Mouse (Mus musculus) CD4-positive, CD25-positive, alpha-beta regulatory T cell, adult 4 months (primary cell): ENCODE data around the gene 1810055G02Rik. TPM values are rescaled to one million over a fixed set of nuclear protein-coding genes. Genes with fewer than 3 reads are reported as not detected.

Experiments used
- ATAC-seq: one replicate; pipeline ENCODE4 v1.8.0; 2017
- polyA plus RNA-seq, 2 experiments: library from polyadenylated mRNA; unstranded; fragments of 100-300 nt; shearing (Covaris generic); gene quantifications; one replicate each; pipeline ENCODE4 v1.2.1; 2017

1810055G02Rik gene
- polyA plus RNA-seq, 2 experiments from 2014 or later, result 6.7 to 8.0 TPM

DNA sequence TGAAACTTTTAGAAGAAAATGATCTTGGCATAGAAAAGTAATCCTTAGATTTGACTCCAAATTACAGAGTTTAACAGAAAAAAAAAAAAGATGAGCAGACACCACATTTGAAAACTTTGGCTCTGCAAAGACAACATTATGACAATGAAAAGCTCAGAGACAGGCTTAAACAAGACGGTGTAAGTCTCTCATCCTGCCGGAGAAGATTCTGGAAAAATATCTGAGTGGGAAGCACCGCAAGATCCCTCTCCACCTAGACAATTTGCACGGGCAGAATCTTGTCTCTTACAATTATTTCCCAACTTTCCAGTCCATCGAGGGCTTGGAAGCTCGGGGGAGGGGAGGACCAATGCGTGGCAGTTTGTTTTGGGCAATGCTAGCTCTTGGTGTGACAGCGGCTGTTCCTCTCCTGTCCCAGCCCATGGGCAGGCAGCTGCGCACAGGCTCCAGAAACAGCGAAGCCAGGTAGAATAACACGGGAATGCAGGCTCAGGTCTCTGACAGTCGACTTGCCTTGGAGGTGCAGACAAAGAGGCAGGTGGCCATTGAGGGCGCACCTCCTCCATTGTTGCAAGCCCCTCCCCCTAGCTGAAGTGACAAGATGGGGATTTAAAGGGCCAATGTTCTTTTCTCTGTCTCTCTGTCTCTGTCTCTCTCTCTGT is 35.9 kb downstream of the 1810055G02Rik start:
- no peak for ATAC-seq

DNA sequence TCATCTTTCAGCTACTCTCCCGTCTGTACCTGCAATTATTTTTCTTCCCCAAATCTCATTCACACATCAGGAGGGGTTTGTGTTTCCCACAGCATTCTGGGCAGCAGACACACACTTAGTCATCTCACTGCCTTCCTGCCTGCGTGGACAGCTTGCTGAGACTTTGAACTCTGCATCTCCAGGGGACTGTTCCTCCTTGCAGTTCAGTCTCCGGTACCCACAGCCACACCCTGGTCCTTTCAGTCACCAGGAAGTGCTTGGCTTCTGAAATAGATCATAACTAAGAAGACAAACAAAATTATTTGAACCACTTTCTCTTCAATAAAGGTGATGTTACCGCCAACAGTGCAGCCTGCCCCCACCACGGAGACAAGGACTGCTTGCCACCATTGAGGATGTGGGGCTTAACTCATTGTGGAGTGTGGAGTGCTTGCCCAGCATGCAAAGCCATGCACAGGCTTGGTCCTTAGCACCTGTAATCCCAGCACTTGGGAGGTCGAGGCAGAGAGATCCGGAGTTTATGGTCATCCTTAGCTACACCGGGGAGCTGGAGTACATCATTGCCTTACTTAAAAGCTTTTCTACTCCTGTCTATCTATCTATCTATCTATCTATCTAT is 44.6 kb downstream of the 1810055G02Rik start:
- ATAC-seq, result no peak

DNA sequence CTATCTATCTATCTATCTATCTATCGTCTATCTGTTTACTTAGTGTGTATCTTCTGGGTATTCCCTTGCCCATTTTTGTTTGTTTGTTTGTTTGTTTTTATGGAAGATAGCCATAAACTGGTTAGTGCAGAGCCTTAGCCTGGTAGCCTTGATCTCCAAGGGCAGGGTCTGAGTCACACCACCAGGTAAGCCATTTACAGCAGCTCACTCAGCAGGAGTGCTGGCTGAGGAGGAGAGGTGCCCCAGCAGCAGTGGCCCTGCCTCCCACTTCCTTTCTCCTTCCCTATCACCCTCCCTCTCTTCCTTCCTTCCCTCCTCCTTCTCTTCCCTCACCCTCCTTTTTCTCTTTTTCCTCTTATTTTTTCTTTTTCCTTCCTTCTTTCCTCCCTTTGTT is 45.1 kb downstream of the 1810055G02Rik start:
- no peak for ATAC-seq

GRCm38 (mm10) chr19:3753738-3754137 is 45.6 kb downstream of the 1810055G02Rik start:
- ATAC-seq, result no peak

- ATAC-seq, result no peak
Observed at GRCm38 (mm10) chr19:3757861-3758260, 49.8 kb downstream of the 1810055G02Rik start.

DNA sequence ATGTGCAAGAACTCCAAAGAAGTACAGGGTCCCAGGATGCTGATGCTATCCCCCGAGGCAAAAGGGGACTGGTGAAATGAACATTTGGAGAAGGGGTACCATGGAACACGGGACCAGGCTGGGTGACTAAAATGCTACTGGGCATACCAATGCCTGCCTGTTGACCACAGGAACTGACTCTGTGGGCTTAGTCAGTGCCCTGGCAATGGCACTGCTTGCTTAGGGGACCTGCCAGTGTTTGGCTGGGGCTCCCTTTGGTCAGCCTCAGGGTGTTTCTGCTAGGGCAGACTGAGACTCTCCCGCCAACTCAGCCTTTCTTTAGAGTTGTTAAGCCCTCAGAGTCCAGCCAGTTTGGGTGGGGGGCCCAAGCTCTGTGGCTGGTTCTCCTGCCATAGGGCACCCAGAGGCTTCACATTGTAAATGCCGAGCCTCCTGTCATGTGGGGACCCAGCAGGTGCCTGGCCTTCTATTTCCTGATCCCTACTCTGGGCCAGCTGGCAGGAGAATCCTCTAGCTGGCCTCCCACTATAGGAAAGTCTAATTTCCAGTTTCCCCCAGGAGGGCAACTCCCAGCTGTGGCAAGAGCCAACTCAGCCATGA is 57.2 kb downstream of the 1810055G02Rik start:
- no peak for ATAC-seq

- ATAC-seq, result no peak
Observed at GRCm38 (mm10) chr19:3766378-3766777, 58.3 kb downstream of the 1810055G02Rik start.

GRCm38 (mm10) chr19:3767276-3767780 is 59.2 kb downstream of the 1810055G02Rik start, which contains the start of gene Kmt5b:
Gene Kmt5b (plus strand): TSS chr19:3767421.
- no peak for ATAC-seq

Other genes starting within 250 kb of the 1810055G02Rik start
- 10 to 100 TPM; 73.5 to 93.5 TPM for gene Ppp6r3, start 132.5 kb upstream of the 1810055G02Rik start, polyA plus RNA-seq
- gene Lrp5, start 21.7 kb upstream of the 1810055G02Rik start, polyA plus RNA-seq, result under 1 TPM in 1 of 2 experiments, not detected in 1; 0.08 TPM
- 10 to 100 TPM; 33.1 to 38.4 TPM for gene Kmt5b, start 59.1 kb downstream of the 1810055G02Rik start, polyA plus RNA-seq
- 1 to 10 TPM; 2.5 to 3.7 TPM for gene Chka, start 143.5 kb downstream of the 1810055G02Rik start, polyA plus RNA-seq
- gene Tcirg1, start 198.8 kb downstream of the 1810055G02Rik start, polyA plus RNA-seq, result 100 to 1,000 TPM in 1 of 2 experiments, 10 to 100 TPM in 1; 51.3 to 100 TPM
- 100 to 1,000 TPM; 219 to 234 TPM for gene Ndufs8, start 204.5 kb downstream of the 1810055G02Rik start, polyA plus RNA-seq
- under 1 TPM in 1 of 2 experiments, not detected in 1; 0.85 TPM for gene Aldh3b1, start 221.5 kb downstream of the 1810055G02Rik start, polyA plus RNA-seq
- gene Unc93b1, start 226.9 kb downstream of the 1810055G02Rik start, polyA plus RNA-seq, result 10 to 100 TPM; 20.8 to 54.2 TPM